Mouse (Mus musculus) stomach, embryonic 14.5 days (tissue): ENCODE results near the gene Rtbdn. TPM values are rescaled to one million over a fixed set of nuclear protein-coding genes. Genes with fewer than 3 reads are reported as not detected.
"Not testable (repeated sequence)": the region's sequence is repeated elsewhere in the genome, so short reads cannot be mapped to it uniquely, and the experiment has no call there.

ENCODE experiments used
- ATAC-seq: fragments of 200-750 bp; cut with Nextera tagmentation; 2 replicates; pipeline ENCODE4 v1.8.0; 2017; ENCODE audit warnings: low read depth, moderate TSS enrichment; ENCODE audit not compliant: insufficient number of reproducible peaks, insufficient read depth, low FRiP score
- H3K27ac ChIP-seq: fragments of 300-500 bp; sonication (generic); 2 replicates; pipeline ENCODE4 v1.5.1; 2014; ENCODE audit warnings: mild to moderate bottlenecking, low read length, moderate library complexity, mixed read lengths
- H3K27me3 ChIP-seq: fragments of 300-500 bp; sonication (generic); 2 replicates; pipeline ENCODE4 v1.6.1; 2014; ENCODE audit warnings: low read length, control low read depth, mixed read lengths; ENCODE audit not compliant: control insufficient read depth, insufficient read depth
- H3K36me3 ChIP-seq: fragments of 300-500 bp; sonication (generic); 2 replicates; pipeline ENCODE4 v1.6.1; 2014; ENCODE audit warnings: mild to moderate bottlenecking, control low read depth, low read length, moderate library complexity, mixed read lengths; ENCODE audit not compliant: control insufficient read depth, insufficient read depth
- H3K4me1 ChIP-seq: fragments of 300-500 bp; sonication (generic); 2 replicates; pipeline ENCODE4 v1.6.1; 2014; ENCODE audit warnings: low read length, control low read depth, mixed read lengths; ENCODE audit not compliant: control insufficient read depth, insufficient read depth
- H3K4me2 ChIP-seq: fragments of 300-500 bp; sonication (generic); replicated peaks from 2 replicates; pipeline ENCODE4 v1.6.1; 2014; ENCODE audit warnings: low read depth, low read length, control low read depth
- H3K4me3 ChIP-seq: fragments of 300-500 bp; sonication (generic); 2 replicates; pipeline ENCODE4 v1.5.1; 2014; ENCODE audit warnings: low read depth, low read length, control low read depth
- H3K9ac ChIP-seq: fragments of 300-500 bp; sonication (generic); replicated peaks from 2 replicates; pipeline ENCODE4 v1.6.1; 2014; ENCODE audit warnings: low read depth, mild to moderate bottlenecking, control low read depth, low read length, moderate library complexity, mixed read lengths
- H3K9me3 ChIP-seq: fragments of 300-500 bp; sonication (generic); 2 replicates; pipeline ENCODE4 v1.6.1; 2016; ENCODE audit warnings: low read depth, low read length, control low read depth; ENCODE audit not compliant: control insufficient read depth
- WGBS: fragments of 180-500 bp; shearing (Covaris S2); extraction: QIAGEN DNeasy Blood & Tissue Kit; methylation state at CpG from one replicate; pipeline ENCODE4 v1.1.7; 2014; 5-methylcytosine and 5-hydroxymethylcytosine counted together
- polyA plus RNA-seq: library from polyadenylated mRNA; unstranded; fragments of >200 nt; fragmentation: Nextera tagmentation; extraction: Ambion mirVana; gene quantifications from 2 replicates; pipeline ENCODE4 v1.2.1, GENCODE M21; 2014

Gene Rtbdn
- polyA plus RNA-seq, 1 experiment from 2014 or later, result 0.20 TPM

- H3K9ac ChIP-seq, H3K9me3 ChIP-seq, H3K36me3 ChIP-seq, H3K27ac ChIP-seq, H3K4me1 ChIP-seq, ATAC-seq: not testable (repeated sequence)
- WGBS, result 27% methylated on average over 6 of the region's 7 CpGs
- Histone ChIP-seq H3K4me2 (peak overlapping the region; percentile 84), H3K27me3 (peaks cover 17% of the 10 kb centered on the region), H3K4me3 (peak overlapping the region; percentile 43)
Observed at GRCm38 (mm10) chr8:84907979-84908378, 38.8 kb upstream of the Rtbdn start.

- Histone ChIP-seq H3K27ac (no peak within 1 kb of the TSS), H3K4me3 (peak within 1 kb of the TSS; percentile 43), H3K9ac (peak within 1 kb of the TSS; percentile 23; the same call in 1 of the 2 replicates), H3K36me3 (no peaks in the 10 kb centered on the region), H3K27me3 (peaks cover 20% of the 10 kb centered on the region), H3K4me2 (peak within 1 kb of the TSS; percentile 84), H3K4me1 (no peaks in the 10 kb centered on the region; the same call in 1 of the 2 replicates), H3K9me3 (no peaks in the 10 kb centered on the region)
- peak; percentile 90 for ATAC-seq
- WGBS, result 2% methylated on average over 45 of the region's 45 CpGs
Observed at GRCm38 (mm10) chr8:84908421-84909161, 38.2 kb upstream of the Rtbdn start, which contains the start of gene Dnase2a. Dnase2a (plus strand) TSS chr8:84908560.

GRCm38 (mm10) chr8:84909162-84909767 is 37.5 kb upstream of the Rtbdn start:
- 0 out of 2 replicates have a peak overlapping the region, but pooled peaks have one; percentile 23 for H3K9ac ChIP-seq
- 47% methylated on average over 20 of the region's 20 CpGs for WGBS

GRCm38 (mm10) chr8:84909949-84910348 is 36.8 kb upstream of the Rtbdn start:
- WGBS, result 75% methylated on average over 5 of the region's 5 CpGs
- H3K9ac ChIP-seq, result no peak overlapping the region

More at GRCm38 (mm10) chr8:84909162-84909767, 37.5 kb upstream of the Rtbdn start:
- Histone ChIP-seq H3K4me1 (no peaks in the 10 kb centered on the region; the same call in 1 of the 2 replicates), H3K27me3 (peaks cover 20% of the 10 kb centered on the region), H3K9me3 (no peaks in the 10 kb centered on the region), H3K27ac (no peak overlapping the region), H3K36me3 (no peaks in the 10 kb centered on the region), H3K4me2 (peak overlapping the region; percentile 84), H3K4me3 (peak overlapping the region; percentile 43)
- 0 out of 2 replicates have a peak, but pooled peaks have one; percentile 5 for ATAC-seq

GRCm38 (mm10) chr8:84910551-84910950 is 36.2 kb upstream of the Rtbdn start:
- no peak for ATAC-seq

More at GRCm38 (mm10) chr8:84909949-84910348, 36.8 kb upstream of the Rtbdn start:
- no peak overlapping the region for H3K4me2 ChIP-seq
- H3K27me3 ChIP-seq, result peaks cover 20% of the 10 kb centered on the region
- H3K9me3 ChIP-seq, result no peaks in the 10 kb centered on the region
- H3K4me3 ChIP-seq, result no peak overlapping the region
- H3K27ac ChIP-seq, result no peak overlapping the region
- H3K4me1 ChIP-seq, result no peaks in the 10 kb centered on the region; the same call in 1 of the 2 replicates
- no peak for ATAC-seq
- no peaks in the 10 kb centered on the region for H3K36me3 ChIP-seq

GRCm38 (mm10) chr8:84911854-84912253 is 34.9 kb upstream of the Rtbdn start:
- Histone ChIP-seq H3K36me3 (no peaks in the 10 kb centered on the region), H3K4me2 (no peak overlapping the region), H3K27ac (no peak overlapping the region), H3K9ac (no peak overlapping the region), H3K4me1 (no peaks in the 10 kb centered on the region; the same call in 1 of the 2 replicates), H3K27me3 (peaks cover 24% of the 10 kb centered on the region), H3K9me3 (no peaks in the 10 kb centered on the region), H3K4me3 (no peak overlapping the region)
- WGBS, result 86% methylated on average over 9 of the region's 9 CpGs
- ATAC-seq, result no peak

More at GRCm38 (mm10) chr8:84910551-84910950, 36.2 kb upstream of the Rtbdn start:
- Histone ChIP-seq H3K27ac (no peak overlapping the region), H3K9ac (no peak overlapping the region), H3K36me3 (no peaks in the 10 kb centered on the region), H3K27me3 (peaks cover 20% of the 10 kb centered on the region), H3K9me3 (no peaks in the 10 kb centered on the region), H3K4me2 (no peak overlapping the region), H3K4me1 (no peaks in the 10 kb centered on the region; the same call in 1 of the 2 replicates), H3K4me3 (no peak overlapping the region)
- 90% methylated on average over 6 of the region's 6 CpGs for WGBS

- 22% methylated on average over 27 of the region's 27 CpGs for WGBS
- peak overlapping the region; percentile 75 for H3K4me2 ChIP-seq
- no peaks in the 10 kb centered on the region for H3K9me3 ChIP-seq
- no peaks in the 10 kb centered on the region for H3K36me3 ChIP-seq
- H3K4me3 ChIP-seq, result peak overlapping the region; percentile 39
- H3K4me1 ChIP-seq, result no peaks in the 10 kb centered on the region; the same call in 1 of the 2 replicates
- ATAC-seq, result no peak
- H3K27ac ChIP-seq, result no peak overlapping the region
- no peak overlapping the region for H3K9ac ChIP-seq
- H3K27me3 ChIP-seq, result peaks cover 24% of the 10 kb centered on the region
Observed at GRCm38 (mm10) chr8:84912391-84912790, 34.4 kb upstream of the Rtbdn start.

GRCm38 (mm10) chr8:84912895-84913501 is 33.8 kb upstream of the Rtbdn start:
- peak overlapping the region; percentile 75 for H3K4me2 ChIP-seq
- H3K4me3 ChIP-seq, result peak overlapping the region; percentile 39
- ATAC-seq, result peak; percentile 70
- H3K9me3 ChIP-seq, result no peaks in the 10 kb centered on the region
- H3K9ac ChIP-seq, result peak overlapping the region; percentile 25; the same call in 1 of the 2 replicates
- no peak overlapping the region for H3K27ac ChIP-seq
- H3K4me1 ChIP-seq, result no peaks in the 10 kb centered on the region; the same call in 1 of the 2 replicates
- under 1% methylated on average over 55 of the region's 55 CpGs for WGBS
- peaks cover 24% of the 10 kb centered on the region for H3K27me3 ChIP-seq
- H3K36me3 ChIP-seq, result no peaks in the 10 kb centered on the region
